Mouse (Mus musculus) hindbrain, embryonic 12.5 days (tissue): ENCODE results near the gene Zc3h7b. TPM values are rescaled to one million over a fixed set of nuclear protein-coding genes. Genes with fewer than 3 reads are reported as not detected.

Experiments
- ATAC-seq: fragments of 200-750 bp; cut with Nextera tagmentation; 2 replicates; pipeline ENCODE4 v1.8.0; 2017; ENCODE audit warnings: moderate TSS enrichment; ENCODE audit not compliant: low FRiP score
- H3K27ac ChIP-seq: fragments of 300-500 bp; sonication (generic); 2 replicates; pipeline ENCODE4 v1.5.1; 2016; ENCODE audit warnings: mild to moderate bottlenecking
- H3K27me3 ChIP-seq: fragments of 300-500 bp; sonication (generic); 2 replicates; pipeline ENCODE4 v1.6.1; 2016; ENCODE audit warnings: mild to moderate bottlenecking
- H3K36me3 ChIP-seq: fragments of 300-500 bp; sonication (generic); 2 replicates; pipeline ENCODE4 v1.6.1; 2016; ENCODE audit warnings: mild to moderate bottlenecking
- H3K4me1 ChIP-seq: fragments of 300-500 bp; sonication (generic); 2 replicates; pipeline ENCODE4 v1.6.1; 2016
- H3K4me2 ChIP-seq: fragments of 300-500 bp; sonication (generic); replicated peaks from 2 replicates; pipeline ENCODE4 v1.6.1; 2016; ENCODE audit warnings: mild to moderate bottlenecking
- H3K4me3 ChIP-seq: fragments of 300-500 bp; sonication (generic); 2 replicates; pipeline ENCODE4 v1.5.1; 2016; ENCODE audit warnings: mild to moderate bottlenecking
- H3K9ac ChIP-seq: fragments of 300-500 bp; sonication (generic); 2 replicates; pipeline ENCODE4 v1.6.1; 2016; ENCODE audit warnings: mild to moderate bottlenecking, moderate library complexity
- H3K9me3 ChIP-seq: fragments of 300-500 bp; sonication (generic); replicated peaks from 2 replicates; pipeline ENCODE4 v1.6.1; 2016; ENCODE audit warnings: mild to moderate bottlenecking
- WGBS: fragments of 180-500 bp; shearing (Covaris S2); methylation state at CpG from one replicate; pipeline ENCODE4 v1.1.7; 2016; 5-methylcytosine and 5-hydroxymethylcytosine counted together
- polyA plus RNA-seq: library from polyadenylated mRNA; unstranded; fragments of >200 nt; fragmentation: Nextera tagmentation; extraction: Ambion mirVana; gene quantifications from 2 replicates; pipeline ENCODE4 v1.2.1, GENCODE M21; 2016

Zc3h7b gene
- polyA plus RNA-seq, 1 experiment from 2014 or later = 52.1 TPM

- H3K9me3 ChIP-seq = no peaks in the 10 kb centered on the region
- H3K27me3 ChIP-seq = 0 out of 2 replicates have a peak, but pooled peaks cover 5% of the 10 kb centered on the region
- peak within 1 kb of the TSS; percentile 44 for H3K4me2 ChIP-seq
- no peaks in the 10 kb centered on the region for H3K36me3 ChIP-seq
- peak within 1 kb of the TSS; percentile 13; the same call in 1 of the 2 replicates for H3K27ac ChIP-seq
- H3K4me3 ChIP-seq = peak within 1 kb of the TSS; percentile 12
- WGBS = 28% methylated on average over 19 of the region's 19 CpGs
- H3K9ac ChIP-seq = peak within 1 kb of the TSS; percentile 32; the same call in 1 of the 2 replicates
- peaks cover 28% of the 10 kb centered on the region for H3K4me1 ChIP-seq
- peak; percentile 97 for ATAC-seq
These were observed 57.4 kb downstream of the Zc3h7b start, which contains the start of gene Tef for GRCm38 (mm10) chr15:81802001-81802890. Gene Tef, plus strand, starts transcription at chr15:81802421.

- Histone ChIP-seq H3K27ac (peak overlapping the region; percentile 2; the same call in 1 of the 2 replicates), H3K9ac (peak overlapping the region; percentile 32; the same call in 1 of the 2 replicates), H3K27me3 (0 out of 2 replicates have a peak, but pooled peaks cover 5% of the 10 kb centered on the region), H3K4me2 (peak overlapping the region; percentile 44), H3K4me1 (peaks cover 28% of the 10 kb centered on the region), H3K4me3 (peak overlapping the region; percentile 12; the same call in 1 of the 2 replicates), H3K9me3 (no peaks in the 10 kb centered on the region), H3K36me3 (no peaks in the 10 kb centered on the region)
- ATAC-seq = no peak; the same call in 1 of the 2 replicates
- 11% methylated on average over 8 of the region's 8 CpGs for WGBS
These were observed 58.1 kb downstream of the Zc3h7b start for GRCm38 (mm10) chr15:81802941-81803351.

GRCm38 (mm10) chr15:81803425-81803951, 58.6 kb downstream of the Zc3h7b start:
- H3K4me2 ChIP-seq = no peak overlapping the region; the same call in 1 of the 2 replicates

GRCm38 (mm10) chr15:81804172-81804571, 59.3 kb downstream of the Zc3h7b start:
- Histone ChIP-seq H3K27me3 (0 out of 2 replicates have a peak, but pooled peaks cover 5% of the 10 kb centered on the region), H3K9me3 (no peaks in the 10 kb centered on the region), H3K4me3 (no peak overlapping the region), H3K9ac (peak overlapping the region; percentile 6; the same call in 1 of the 2 replicates), H3K36me3 (no peaks in the 10 kb centered on the region), H3K4me1 (peaks cover 28% of the 10 kb centered on the region), H3K4me2 (no peak overlapping the region), H3K27ac (no peak overlapping the region)
- WGBS = 52% methylated on average over 1 of the region's 1 CpGs
- no peak for ATAC-seq

More at GRCm38 (mm10) chr15:81803425-81803951, 58.6 kb downstream of the Zc3h7b start:
- peaks cover 28% of the 10 kb centered on the region for H3K4me1 ChIP-seq
- H3K27me3 ChIP-seq = 0 out of 2 replicates have a peak, but pooled peaks cover 5% of the 10 kb centered on the region
- no peak overlapping the region for H3K27ac ChIP-seq
- H3K36me3 ChIP-seq = no peaks in the 10 kb centered on the region
- WGBS = 65% methylated on average over 4 of the region's 4 CpGs
- no peaks in the 10 kb centered on the region for H3K9me3 ChIP-seq
- ATAC-seq = no peak
- H3K4me3 ChIP-seq = no peak overlapping the region
- no peak overlapping the region for H3K9ac ChIP-seq

- no peak overlapping the region for H3K4me2 ChIP-seq
- WGBS = 70% methylated on average over 3 of the region's 3 CpGs
- H3K4me3 ChIP-seq = no peak overlapping the region
- H3K9ac ChIP-seq = peak overlapping the region; percentile 6; the same call in 1 of the 2 replicates
- 0 out of 2 replicates have a peak, but pooled peaks cover 5% of the 10 kb centered on the region for H3K27me3 ChIP-seq
- peaks cover 33% of the 10 kb centered on the region for H3K4me1 ChIP-seq
- no peaks in the 10 kb centered on the region for H3K9me3 ChIP-seq
- no peak for ATAC-seq
- no peak overlapping the region for H3K27ac ChIP-seq
- H3K36me3 ChIP-seq = no peaks in the 10 kb centered on the region
These were observed 60.0 kb downstream of the Zc3h7b start for GRCm38 (mm10) chr15:81804883-81805282.

GRCm38 (mm10) chr15:81805624-81806023, 60.8 kb downstream of the Zc3h7b start:
- 40% methylated on average over 6 of the region's 6 CpGs for WGBS
- Histone ChIP-seq H3K4me3 (no peak overlapping the region), H3K27me3 (0 out of 2 replicates have a peak, but pooled peaks cover 5% of the 10 kb centered on the region), H3K4me1 (peaks cover 38% of the 10 kb centered on the region), H3K9ac (no peak overlapping the region), H3K36me3 (no peaks in the 10 kb centered on the region), H3K27ac (no peak overlapping the region), H3K9me3 (no peaks in the 10 kb centered on the region), H3K4me2 (no peak overlapping the region)
- ATAC-seq = no peak

- H3K4me1 ChIP-seq = peaks cover 39% of the 10 kb centered on the region
These were observed 62.0 kb downstream of the Zc3h7b start for GRCm38 (mm10) chr15:81806621-81807404.

GRCm38 (mm10) chr15:81808799-81809198, 63.9 kb downstream of the Zc3h7b start:
- Histone ChIP-seq H3K4me1 (peaks cover 43% of the 10 kb centered on the region), H3K27ac (no peak overlapping the region), H3K9me3 (no peaks in the 10 kb centered on the region), H3K4me3 (no peak overlapping the region), H3K9ac (no peak overlapping the region), H3K27me3 (0 out of 2 replicates have a peak, but pooled peaks cover 3% of the 10 kb centered on the region), H3K4me2 (no peak overlapping the region), H3K36me3 (no peaks in the 10 kb centered on the region)
- no peak for ATAC-seq
- WGBS = 60% methylated on average over 2 of the region's 2 CpGs

More at GRCm38 (mm10) chr15:81806621-81807404, 62.0 kb downstream of the Zc3h7b start:
- no peaks in the 10 kb centered on the region for H3K36me3 ChIP-seq
- no peak overlapping the region for H3K27ac ChIP-seq
- 80% methylated on average over 4 of the region's 4 CpGs for WGBS
- no peaks in the 10 kb centered on the region for H3K9me3 ChIP-seq
- no peak for ATAC-seq
- no peak overlapping the region for H3K9ac ChIP-seq
- H3K27me3 ChIP-seq = 0 out of 2 replicates have a peak, but pooled peaks cover 5% of the 10 kb centered on the region
- no peak overlapping the region for H3K4me2 ChIP-seq
- H3K4me3 ChIP-seq = no peak overlapping the region

- peak overlapping the region; percentile 88 for H3K4me2 ChIP-seq
- H3K36me3 ChIP-seq = no peaks in the 10 kb centered on the region
- 53% methylated on average over 1 of the region's 1 CpGs for WGBS
- H3K4me1 ChIP-seq = peaks cover 48% of the 10 kb centered on the region
- ATAC-seq = no peak
- no peaks in the 10 kb centered on the region for H3K27me3 ChIP-seq
- peak overlapping the region; percentile 82; the same call in 1 of the 2 replicates for H3K27ac ChIP-seq
- 0 out of 2 replicates have a peak overlapping the region, but pooled peaks have one; percentile 67 for H3K9ac ChIP-seq
- H3K9me3 ChIP-seq = no peaks in the 10 kb centered on the region
- H3K4me3 ChIP-seq = peak overlapping the region; percentile 70; the same call in 1 of the 2 replicates
These were observed 64.7 kb downstream of the Zc3h7b start for GRCm38 (mm10) chr15:81809550-81809949.

- Histone ChIP-seq H3K4me1 (peaks cover 49% of the 10 kb centered on the region), H3K4me3 (peak overlapping the region; percentile 70), H3K36me3 (peaks cover 3% of the 10 kb centered on the region), H3K9ac (peak overlapping the region; percentile 67), H3K27me3 (no peaks in the 10 kb centered on the region), H3K4me2 (peak overlapping the region; percentile 88), H3K27ac (peak overlapping the region; percentile 82), H3K9me3 (no peaks in the 10 kb centered on the region)
- WGBS = 2% methylated on average over 10 of the region's 10 CpGs
- no peak for ATAC-seq
These were observed 65.3 kb downstream of the Zc3h7b start for GRCm38 (mm10) chr15:81810150-81810549.
